Mouse (Mus musculus): ENCODE measurements around the gene Samd3. TPM values are rescaled to one million over a fixed set of nuclear protein-coding genes. Genes with fewer than 3 reads are reported as not detected.

The Samd3 gene
- polyA plus RNA-seq (2012; rRNA removed) = 0.38 and 0.50 TPM in 2 replicates

DNA sequence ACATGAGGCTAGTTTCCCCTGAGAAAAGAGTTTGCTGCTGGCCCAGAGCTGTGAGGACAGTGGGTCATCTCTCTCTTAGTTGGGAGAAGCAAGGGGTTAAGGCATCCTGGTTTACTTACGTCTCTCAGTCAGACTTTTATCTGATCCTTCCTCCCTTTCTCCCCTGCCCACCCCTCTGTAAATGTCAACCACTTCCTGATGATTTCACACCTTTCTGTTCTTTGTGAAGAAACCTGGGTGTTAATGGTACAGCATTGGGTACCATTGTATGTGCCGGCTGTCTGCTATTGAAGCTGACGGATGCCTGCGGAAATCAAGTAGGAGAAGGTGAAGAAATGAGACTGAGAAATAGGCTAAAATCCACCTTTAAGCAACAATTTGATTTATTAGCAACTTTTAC is at the start of gene Samd3:
Samd3 (plus strand) TSS at position 220 of the 400 bp plus-strand sequence.
- DNase-seq (ENCODE audit: low spot score) = no peak

DNA sequence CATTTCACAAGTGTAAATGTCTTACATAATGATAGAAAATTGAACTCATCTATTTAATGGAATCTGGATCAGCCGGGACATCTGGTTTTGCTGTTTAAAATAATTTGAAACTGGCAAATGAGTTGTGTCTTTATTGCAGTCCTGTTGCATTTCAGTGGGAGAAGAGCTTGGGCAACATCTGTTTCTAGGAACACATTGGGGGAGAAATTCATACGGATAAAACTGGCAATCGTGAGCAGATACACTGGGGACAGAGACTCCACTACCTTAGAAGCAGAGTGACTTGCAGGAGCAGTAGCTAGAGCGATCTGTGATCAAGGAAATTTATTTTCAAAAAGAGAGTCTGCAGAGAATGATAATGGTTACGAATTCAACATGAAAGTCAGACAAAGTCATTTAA is 44.2 kb upstream of the Samd3 start:
- no peak for DNase-seq (ENCODE audit: low spot score)

DNA sequence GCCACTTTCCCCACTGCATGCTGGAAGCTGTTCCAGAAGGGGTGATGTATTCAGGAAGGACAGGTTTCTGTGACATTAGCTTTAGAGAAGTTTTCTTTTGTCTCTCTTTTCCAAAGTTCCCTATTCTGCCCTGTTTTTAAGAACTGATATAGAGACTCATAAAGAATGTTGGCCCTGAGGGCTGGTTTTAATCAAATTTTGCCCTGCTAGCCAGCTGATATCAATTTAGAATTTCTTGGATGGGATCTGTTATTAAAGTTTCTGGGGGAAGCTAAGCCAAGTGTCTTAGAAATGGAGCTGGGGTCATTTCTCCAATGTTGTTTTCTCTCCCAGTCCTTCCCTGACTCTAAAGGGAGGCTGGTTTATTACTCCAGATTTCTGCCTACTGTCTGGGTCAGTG is 38.7 kb upstream of the Samd3 start:
- no peak for DNase-seq (ENCODE audit: low spot score)

DNA sequence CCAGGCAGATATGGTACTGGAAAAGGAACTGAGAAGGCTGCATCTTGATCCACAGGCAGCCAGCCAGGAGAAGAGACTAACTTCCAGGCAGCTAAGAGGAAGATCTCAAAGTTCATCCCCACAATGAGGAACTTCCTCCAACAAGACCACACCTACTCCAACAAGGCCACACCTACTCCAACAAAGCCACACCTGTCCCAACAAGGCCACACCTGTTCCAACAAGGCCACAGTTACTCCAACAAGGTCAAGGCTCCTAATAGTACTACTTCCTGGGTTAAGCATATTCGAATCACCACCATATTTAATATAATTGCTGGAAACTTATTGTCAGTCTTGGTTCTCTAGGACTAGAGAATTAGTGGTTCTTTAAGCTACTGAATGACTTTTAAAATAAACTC is 34.6 kb upstream of the Samd3 start:
- DNase-seq (ENCODE audit: low spot score) = no peak

DNA sequence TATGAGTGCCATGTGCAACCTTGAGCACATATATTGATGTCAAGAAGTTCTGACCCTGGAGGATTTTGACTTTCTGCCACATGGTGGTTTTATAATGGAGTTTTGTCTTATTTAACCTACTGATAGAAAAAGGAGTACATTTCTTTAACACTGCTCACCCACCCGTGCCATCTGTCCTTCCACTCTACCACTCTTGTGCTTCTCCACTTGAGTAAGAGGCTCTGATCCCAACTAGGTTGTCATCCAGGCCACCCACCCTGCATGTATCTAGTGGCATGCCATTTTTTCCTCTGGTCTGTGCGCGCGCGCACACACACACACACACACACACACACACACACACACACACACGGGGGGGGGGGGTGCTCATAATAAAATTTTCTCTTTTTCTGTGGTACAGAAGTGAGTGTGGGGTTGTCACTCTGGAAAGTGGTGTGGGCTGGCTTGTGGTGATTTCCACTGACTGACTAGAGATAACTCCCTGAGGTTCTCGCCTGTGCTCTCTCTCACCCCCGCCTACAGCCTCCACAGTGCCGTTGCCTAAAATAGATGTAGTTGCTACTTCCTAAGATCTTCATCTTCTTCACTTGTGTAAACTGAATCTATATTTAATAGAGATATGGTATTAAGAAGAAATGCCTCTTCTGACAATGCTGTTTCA is 26.7 kb upstream of the Samd3 start:
- DNase-seq (ENCODE audit: low spot score) = no peak

DNA sequence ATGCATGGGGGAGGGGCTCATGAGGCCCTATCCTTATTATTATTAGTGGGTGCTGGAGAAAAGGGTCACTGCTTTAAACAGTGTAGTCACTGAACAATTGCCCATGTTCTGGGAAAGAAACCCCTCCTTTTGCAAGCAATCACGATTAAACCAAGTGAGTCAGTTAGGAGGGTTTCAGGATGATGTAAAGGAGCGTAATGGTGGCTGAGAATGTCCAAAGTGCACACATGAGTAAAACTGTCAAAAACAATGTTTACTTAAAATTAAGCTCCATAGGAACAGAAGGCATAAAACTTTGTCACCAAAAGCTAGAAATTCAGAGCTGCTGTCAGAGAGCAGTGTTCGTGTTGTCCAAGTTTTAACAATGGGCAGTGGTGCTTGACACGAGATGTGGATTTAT is 8.8 kb upstream of the Samd3 start:
- no peak for DNase-seq (ENCODE audit: low spot score)

DNA sequence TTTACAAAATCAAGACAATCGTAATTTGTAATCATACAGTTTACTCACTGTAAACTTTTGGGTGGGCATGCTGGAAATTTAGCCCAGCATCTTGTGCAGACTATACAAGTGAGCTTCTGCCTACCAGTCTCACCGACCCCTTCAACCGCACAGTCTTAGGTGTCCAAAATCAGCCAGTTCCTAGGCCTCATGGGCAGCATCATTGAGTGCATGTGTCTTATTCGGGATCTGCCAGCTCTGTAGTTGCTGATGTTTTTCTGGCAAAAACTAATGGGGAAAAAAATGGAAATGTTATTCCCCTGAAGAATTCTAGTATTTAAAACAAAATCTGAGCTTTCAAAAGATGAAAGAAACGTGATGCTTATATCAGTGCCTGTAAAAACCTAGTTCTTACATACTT is 3.3 kb upstream of the Samd3 start:
- no peak for DNase-seq (ENCODE audit: low spot score)

DNA sequence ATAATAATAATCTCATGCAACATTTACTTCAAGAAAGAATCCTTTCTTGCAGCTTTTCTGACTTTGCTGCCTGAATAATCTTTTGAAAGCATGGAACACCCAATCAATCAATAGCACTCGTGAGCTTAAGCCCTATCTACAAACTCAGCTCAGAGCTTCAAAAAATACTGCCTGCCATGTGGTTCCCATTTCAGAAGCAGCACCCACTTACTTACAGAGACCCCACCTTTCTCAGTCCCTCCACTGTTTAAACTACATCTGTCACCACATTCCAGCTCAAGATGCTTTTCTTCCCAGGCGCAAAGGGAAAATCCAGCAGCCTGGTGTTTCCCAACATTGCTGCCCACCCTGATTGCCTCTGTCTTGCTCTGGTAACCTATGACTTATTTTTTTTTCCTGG is 2.8 kb upstream of the Samd3 start:
- no peak for DNase-seq (ENCODE audit: low spot score)

DNA sequence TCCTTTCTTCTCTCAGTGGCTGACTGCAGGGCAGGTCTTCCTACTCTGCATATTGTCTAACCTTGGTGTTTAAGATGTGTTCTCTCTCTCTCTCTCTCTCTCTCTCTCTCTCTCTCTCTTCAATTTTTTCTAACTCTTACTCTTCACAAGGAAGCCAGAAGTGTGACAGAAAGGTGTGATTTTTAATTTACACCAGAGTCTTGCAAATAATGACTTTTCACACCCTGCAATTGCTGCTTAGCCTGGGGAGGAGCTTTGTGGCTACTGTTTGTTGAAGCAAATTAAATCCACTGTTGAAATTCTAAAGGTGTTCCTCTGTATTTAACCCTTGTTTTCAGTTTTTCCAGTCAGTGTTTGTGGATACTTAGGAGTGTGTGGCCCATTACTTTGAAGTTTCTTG is 1.3 kb upstream of the Samd3 start:
- DNase-seq (ENCODE audit: low spot score) = no peak

DNA sequence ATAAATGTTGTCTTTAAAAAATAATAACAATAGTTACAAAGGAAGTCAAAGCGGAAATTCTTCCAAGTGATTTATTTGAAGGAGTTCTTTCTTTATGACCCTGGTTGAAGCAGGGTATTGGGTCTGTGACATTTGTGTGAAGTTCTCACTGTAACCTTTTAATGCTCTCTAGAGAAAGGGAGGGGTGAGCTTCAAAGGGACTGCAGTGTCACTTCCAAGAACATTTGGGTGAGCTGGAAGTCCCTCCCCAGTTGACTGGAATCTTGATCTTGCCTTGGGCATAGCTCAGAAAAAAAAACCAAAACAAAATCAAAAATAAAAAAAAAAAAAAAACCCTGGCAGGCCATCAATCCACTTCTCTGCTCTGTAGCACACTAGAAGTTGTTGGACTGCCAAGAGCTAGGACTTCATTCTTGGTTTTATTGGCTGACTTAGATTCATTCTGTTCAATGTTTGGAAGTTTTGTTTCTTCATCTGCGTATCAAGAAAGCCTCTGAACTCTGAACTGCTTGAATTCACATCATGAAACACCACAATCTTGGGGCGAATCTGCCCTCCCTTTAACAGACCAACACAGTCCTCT is 2.7 kb downstream of the Samd3 start:
- no peak for DNase-seq (ENCODE audit: low spot score)

DNA sequence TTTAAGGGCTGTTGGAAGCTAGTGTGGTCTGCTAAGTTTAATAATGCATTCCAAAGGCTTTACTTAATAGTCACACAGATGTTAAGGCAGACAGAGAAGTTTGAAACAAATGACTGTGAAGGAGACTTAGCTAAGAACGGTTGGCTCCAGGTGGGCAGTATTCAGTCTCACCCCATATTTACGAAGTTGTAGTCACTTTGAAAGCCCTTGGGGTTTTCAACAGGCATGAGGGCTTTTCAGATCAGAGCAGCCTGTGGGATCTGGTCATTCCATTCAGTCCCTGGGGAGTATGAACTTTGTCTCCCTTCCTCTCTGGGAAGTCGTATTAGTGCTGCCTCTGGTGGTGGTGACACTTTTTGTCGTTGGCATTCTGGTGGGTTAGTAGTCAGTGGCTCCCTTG is 9.1 kb downstream of the Samd3 start:
- no peak for DNase-seq (ENCODE audit: low spot score)

DNA sequence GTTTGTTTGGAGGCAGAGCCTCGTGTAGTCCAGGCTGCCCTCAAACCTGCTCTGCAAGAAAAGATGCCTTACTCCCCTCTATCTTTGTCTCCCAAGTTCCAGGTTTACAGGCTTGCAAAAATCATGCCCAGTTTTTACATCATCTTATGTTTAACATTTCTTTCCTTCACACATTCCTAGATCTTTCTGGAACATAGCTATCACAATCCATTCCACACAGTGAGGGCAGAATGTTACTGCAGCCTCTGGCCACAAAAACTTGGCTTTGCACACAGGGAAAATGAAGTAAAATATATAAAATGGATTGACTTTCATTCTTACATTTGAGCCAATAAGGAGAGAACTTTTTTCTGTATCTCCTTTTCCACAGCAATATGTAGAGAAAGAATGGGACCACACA is 9.6 kb downstream of the Samd3 start:
- DNase-seq (ENCODE audit: low spot score) = no peak

DNA sequence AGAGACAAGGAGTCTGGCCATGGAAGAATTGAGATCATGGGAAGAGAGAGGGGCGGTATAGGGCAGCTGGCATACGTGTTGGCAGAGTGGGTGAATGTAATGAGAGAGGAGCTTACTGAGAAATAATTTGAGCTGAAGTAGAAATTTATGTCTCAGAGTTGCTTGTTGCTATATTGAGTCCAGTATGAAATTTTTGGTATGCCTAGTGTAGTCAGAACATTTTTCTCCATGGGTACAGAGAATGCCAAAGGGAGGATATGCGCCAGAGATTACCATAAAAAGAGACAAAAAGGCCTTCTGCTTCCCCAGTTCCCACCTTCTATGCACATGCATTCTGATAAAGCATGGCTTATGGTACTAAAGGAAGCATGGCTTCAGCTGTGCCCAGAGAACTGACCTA is 13.7 kb downstream of the Samd3 start:
- DNase-seq (ENCODE audit: low spot score) = no peak

DNA sequence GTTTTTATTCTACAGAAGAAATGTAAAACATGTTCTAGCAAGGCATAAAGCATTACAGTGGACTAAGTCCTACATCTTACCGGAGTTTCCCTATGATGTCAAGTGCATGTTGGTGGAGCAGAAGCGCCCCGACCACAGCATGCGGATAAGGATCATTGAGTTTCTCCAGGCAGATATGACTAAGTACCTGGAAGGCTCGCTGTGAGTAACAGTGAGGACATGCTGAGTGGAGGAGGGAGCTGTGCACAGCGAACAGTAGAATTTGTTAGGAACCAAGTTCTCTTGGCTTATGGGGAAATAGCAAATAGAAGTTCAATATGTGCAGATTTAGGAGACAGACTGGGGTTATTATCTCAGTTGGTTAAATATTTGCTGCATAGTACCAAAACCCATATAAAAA is 15.0 kb downstream of the Samd3 start:
- no peak for DNase-seq (ENCODE audit: low spot score)

DNA sequence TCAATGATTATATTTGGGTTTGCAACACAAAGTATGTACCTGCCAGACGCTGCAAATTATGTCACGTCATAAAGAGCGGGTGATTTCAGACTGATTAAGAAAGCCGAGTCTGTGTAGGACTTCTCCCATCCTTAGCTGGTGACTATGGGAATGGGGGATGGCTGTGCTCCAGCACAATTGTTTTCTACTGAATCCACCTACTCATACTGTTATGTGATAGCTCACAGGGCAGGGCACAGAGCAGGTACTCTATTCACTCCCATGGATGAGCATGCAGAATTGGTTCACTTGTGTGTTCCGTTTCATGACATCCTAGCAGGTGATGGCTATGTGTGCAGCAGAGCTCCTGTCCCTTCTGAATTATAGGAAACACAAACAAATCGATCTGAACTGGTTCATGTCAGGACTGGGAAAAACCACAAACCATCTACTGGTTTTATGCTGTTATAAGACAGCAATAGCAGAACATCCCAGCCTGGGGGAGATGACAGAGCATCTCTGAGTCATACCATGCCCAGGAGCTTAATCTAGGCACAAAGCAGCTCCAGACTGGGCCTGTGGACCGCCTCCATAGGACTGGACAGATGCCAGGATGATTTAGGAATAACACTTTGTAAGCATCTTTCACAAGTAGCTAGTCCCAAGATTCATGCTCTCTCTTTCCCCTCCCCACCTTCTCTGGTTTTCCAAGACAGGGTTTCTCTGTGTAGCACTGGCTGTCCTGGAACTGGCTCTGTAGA is 20.1 kb downstream of the Samd3 start:
- no peak for DNase-seq (ENCODE audit: low spot score)

DNA sequence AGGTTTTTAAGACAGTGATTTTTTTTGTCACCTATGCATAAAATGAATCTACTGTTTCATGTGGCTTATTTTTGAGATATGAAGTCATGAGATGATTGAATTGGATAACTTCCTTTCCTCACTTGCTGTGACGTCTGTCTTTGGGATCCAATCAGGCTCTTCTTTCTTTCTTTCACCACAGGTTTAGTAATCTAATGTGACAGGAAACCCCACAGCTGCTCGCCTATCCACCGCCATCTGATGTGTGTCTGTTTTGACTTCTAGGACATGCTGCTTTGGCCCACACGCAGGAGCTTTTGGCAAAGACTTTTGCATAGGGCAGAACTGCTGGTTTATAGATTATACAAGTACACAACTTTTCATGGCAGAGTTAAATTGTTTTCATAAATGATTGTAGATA is 30.4 kb downstream of the Samd3 start:
- DNase-seq (ENCODE audit: low spot score) = no peak

DNA sequence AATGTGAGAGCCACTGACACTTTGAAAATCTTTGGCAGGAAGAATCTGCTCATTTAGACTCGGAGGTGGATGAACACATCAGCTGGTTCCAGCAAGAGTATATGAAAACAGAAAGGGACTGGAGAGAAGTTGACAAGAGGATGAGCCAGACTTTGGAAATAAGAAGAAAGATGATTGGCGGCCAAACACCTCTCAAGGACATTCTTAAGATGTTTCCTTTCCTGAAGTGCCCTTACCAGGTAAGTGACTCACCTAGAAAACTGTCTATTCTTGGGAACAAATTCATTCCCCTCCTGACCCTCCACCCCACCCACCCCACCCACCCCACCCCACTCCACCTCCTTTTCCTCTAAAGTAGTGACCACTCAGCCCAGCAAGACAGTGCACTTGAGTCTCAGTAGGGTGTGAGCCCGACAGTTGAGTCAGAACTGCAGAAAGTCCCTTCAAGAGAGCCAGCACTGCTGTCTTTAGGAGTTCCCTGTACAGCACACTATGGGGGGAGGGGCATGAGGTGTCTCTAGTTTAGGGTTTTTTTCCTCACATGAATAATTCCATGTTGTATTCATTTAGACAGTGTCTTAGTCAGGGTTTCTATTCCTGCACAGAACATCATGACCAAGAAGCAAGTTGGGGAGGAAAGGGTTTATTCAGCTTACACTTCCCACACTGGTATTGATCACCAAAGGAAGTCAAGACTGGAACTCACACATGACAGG is 34.4 kb downstream of the Samd3 start:
- no peak for DNase-seq (ENCODE audit: low spot score)

DNA sequence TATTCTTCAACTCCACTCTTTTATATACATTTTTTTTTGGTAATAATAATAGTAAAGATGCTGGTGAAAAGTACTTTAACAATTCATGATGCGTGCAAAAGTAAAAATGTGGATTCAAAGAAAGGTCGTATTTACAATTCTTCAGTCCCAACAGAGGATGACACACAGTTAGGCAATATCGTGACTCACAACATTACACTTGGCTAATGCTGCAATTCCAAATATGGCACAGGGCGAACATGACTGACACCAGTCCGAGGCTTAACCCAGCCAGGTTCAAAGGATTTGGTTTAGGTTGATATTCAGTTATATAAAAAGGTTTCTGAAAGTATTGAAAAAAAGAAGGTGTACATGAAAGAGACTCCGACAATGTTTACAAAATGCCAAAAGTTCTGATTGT is 45.9 kb downstream of the Samd3 start:
- no peak for DNase-seq (ENCODE audit: low spot score)

DNA sequence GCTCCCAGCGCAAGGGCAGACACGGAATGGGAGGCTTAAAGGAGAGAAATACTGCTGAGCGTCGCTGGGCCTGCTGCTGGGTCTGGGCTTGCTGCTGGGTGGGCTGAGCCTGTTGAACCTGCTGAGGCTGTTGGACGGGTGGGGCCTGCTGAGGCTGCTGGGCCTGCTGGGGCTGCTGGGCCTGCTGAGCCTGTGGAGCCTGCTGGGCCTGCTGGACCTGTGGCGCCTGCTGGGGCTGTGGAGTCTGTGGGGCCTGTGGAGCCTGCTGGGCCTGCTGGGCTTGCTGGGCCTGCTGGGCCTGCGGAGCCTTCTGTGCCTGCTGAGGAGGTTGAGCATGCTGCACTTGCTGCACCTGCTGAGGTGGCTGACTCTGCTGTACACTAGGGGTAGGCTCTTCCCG is 50.5 kb downstream of the Samd3 start:
- no peak for DNase-seq (ENCODE audit: low spot score)

DNA sequence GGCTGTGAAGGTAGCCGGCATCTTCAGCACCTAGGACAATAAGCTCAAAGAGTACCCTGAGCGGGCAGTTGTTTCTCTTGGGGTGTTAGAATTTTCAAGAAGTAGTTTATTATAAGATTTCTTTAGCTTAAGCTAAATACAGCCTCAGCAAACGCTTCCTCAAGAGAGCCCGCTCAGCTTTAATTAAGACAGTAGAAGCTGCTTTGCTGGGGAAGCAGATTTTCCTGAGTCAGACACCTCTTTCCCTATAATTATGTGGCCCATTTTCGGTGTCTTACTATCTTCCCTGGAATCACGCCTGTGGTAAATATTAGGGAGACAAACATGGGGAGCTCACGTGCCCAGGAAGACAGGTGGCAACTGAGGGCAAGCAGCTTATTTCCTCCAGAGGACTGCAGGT is 57.6 kb downstream of the Samd3 start:
- DNase-seq (ENCODE audit: low spot score) = no peak

DNA sequence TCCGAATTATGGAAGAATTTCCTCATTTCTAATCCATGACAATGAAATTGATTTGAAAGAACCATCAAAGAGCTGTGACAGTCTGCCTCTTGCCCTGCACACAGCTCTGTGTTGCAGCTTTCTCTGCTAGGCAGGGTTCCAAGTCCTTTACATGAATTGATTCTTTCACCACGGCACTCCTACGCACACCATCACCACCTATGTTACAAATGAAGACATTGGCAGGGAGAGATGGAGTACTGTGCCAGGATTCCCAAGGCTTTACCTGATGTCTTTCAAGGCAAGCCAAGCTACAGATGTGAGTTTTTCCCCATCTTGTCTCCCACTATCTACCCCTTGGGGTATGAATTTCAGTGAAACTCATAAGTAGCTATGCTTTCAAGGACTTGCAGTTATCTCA is 67.7 kb downstream of the Samd3 start:
- DNase-seq (ENCODE audit: low spot score) = no peak

DNA sequence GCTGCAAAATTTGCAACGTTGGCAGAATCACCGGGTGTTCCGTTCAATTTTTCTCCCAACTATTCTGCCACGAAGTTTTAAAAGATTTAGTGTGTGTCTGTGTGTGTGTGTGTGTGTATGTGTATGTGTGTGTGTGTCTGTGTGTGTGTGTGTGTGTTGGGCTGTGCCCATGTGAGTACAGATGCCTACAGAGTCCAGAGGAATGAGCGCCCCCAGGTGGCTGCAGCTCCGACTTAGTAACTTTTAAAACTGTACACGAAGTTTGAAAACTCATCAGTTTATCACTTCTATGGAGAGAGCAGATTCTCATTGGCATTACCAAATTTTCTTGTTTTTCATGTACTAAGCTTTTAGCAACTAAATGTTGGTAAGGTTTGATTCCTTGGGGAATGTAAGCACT is 68.1 kb downstream of the Samd3 start:
- DNase-seq (ENCODE audit: low spot score) = no peak

DNA sequence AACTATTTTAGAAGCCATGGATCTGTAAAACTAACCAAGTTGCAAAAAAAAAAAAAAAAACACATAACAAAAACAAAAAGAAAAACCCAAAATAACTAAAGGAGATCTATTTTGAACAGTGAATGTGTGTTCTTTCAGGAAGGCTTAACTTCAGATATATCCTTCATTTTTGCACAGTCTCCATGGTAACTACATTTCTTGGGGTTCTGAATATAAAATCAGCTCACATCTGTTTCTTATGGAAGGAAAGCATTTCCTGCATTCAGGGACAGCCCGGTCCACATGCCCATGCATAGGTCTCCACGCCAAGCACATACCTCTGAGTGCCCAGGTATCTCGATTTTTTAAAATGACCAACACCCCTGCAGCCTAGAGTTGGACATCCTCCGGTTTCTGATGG is 72.8 kb downstream of the Samd3 start:
- no peak for DNase-seq (ENCODE audit: low spot score)

Measured in urinary bladder, adult 2 months (tissue).